Mouse (Mus musculus): ENCODE data around the gene Thada. TPM values are rescaled to one million over a fixed set of nuclear protein-coding genes. Genes with fewer than 3 reads are reported as not detected.
"Not testable (repeated sequence)": the region's sequence is repeated elsewhere in the genome, so short reads cannot be mapped to it uniquely, and the experiment has no call there.

The Thada gene
- polyA plus RNA-seq, 1 experiment from 2014 or later: 12.5 TPM

- Histone ChIP-seq H3K36me3 (peaks cover 16% of the 10 kb centered on the region), H3K9me3 (replicated peaks) (no peaks in the 10 kb centered on the region), H3K27ac (no peak overlapping the region), H3K4me1 (peaks cover 39% of the 10 kb centered on the region), H3K4me3 (no peak overlapping the region), H3K27me3 (ENCODE audit: low read depth, poor library complexity, severe bottlenecking) (no peaks in the 10 kb centered on the region)
- 59% methylated on average over 4 of the region's 4 CpGs for WGBS
- DNase-seq (ENCODE audit: low spot score): no peak
Observed at GRCm38 (mm10) chr17:84195003-84195395, 271.0 kb downstream of the Thada start.

DNA sequence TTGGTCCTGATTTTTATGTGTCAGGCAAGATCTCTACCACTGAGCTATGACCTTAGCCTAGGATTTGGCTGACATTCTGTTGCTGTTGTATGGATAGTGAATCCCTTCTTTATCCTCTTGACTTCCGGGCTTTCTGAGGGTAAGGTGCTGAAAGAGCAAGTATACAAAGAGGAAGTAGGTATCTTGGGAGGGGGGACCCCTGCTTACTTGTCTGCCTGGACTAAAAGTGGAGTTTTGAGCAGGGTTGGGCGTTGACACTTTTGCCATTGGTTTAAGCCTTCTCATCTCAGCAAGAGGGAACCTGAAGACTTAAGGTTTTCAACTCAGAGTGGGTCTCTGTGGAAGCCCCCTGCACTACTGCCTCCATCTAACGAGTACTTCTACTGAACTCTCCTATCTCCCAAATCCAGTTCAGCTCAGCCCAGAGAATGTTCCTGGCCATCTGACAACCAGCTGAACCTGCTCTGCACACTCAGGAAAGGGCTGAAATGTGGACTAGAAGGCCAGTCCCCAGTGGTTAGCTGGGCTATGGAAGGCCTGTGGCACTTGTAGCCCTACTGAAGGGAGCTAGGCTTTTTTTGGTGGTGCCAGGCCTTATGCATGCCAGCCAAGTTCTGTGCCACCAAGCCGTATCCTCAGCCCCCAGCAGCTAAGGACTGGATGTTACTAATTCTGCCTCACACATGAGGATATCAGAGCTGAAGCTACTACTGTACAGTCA, 271.6 kb downstream of the Thada start:
- 92% methylated on average over 4 of the region's 4 CpGs for WGBS
- Histone ChIP-seq H3K27ac (no peak overlapping the region), H3K9me3 (replicated peaks) (no peaks in the 10 kb centered on the region), H3K27me3 (ENCODE audit: low read depth, poor library complexity, severe bottlenecking) (no peaks in the 10 kb centered on the region), H3K4me1 (peaks cover 43% of the 10 kb centered on the region), H3K36me3 (peaks cover 10% of the 10 kb centered on the region), H3K4me3 (no peak overlapping the region)
- no peak for DNase-seq (ENCODE audit: low spot score)

GRCm38 (mm10) chr17:84193411-84193810, 272.6 kb downstream of the Thada start:
- H3K4me1 ChIP-seq: peaks cover 52% of the 10 kb centered on the region
- peaks cover 10% of the 10 kb centered on the region for H3K36me3 ChIP-seq
- H3K4me3 ChIP-seq: no peak overlapping the region
- H3K27me3 ChIP-seq (ENCODE audit: low read depth, poor library complexity, severe bottlenecking): no peaks in the 10 kb centered on the region
- no peak overlapping the region for H3K27ac ChIP-seq
- no peak for DNase-seq (ENCODE audit: low spot score)
- WGBS: 95% methylated on average over 9 of the region's 9 CpGs
- no peaks in the 10 kb centered on the region for H3K9me3 ChIP-seq (replicated peaks)

DNA sequence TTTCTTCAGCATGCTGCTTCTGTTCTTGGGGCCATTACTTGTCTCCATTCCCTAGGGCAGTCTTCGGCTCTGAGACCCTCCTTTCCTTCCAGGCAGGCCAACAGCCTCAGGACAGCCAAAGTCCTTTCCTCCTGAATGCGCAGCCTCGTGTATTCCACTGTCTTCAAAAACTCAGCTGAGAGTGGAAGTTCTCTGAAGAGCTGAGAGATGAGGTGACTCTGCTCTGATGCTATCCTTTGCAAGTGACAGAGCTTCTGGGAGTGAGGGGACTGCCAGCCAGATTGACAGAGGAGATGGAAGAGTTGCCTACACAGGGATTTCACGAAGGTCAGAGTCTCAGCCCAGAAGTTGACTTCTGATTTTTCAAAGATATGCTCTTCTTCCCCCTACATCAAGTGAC, 274.1 kb downstream of the Thada start:
- Histone ChIP-seq H3K27ac (no peak overlapping the region), H3K4me3 (no peak overlapping the region), H3K27me3 (ENCODE audit: low read depth, poor library complexity, severe bottlenecking) (no peaks in the 10 kb centered on the region), H3K36me3 (peaks cover 10% of the 10 kb centered on the region), H3K4me1 (peaks cover 46% of the 10 kb centered on the region), H3K9me3 (replicated peaks) (no peaks in the 10 kb centered on the region)
- WGBS: 87% methylated on average over 4 of the region's 4 CpGs
- DNase-seq (ENCODE audit: low spot score): no peak

- Histone ChIP-seq H3K36me3 (peaks cover 21% of the 10 kb centered on the region), H3K4me3 (no peak overlapping the region), H3K4me1 (peaks cover 44% of the 10 kb centered on the region), H3K27ac (no peak overlapping the region), H3K27me3 (ENCODE audit: low read depth, poor library complexity, severe bottlenecking) (no peaks in the 10 kb centered on the region), H3K9me3 (replicated peaks) (no peaks in the 10 kb centered on the region)
- 33% methylated on average over 8 of the region's 8 CpGs for whole genome bisulfite sequencing
- DNase-seq (ENCODE audit: low spot score): peak; percentile 93
Observed at GRCm38 (mm10) chr17:84190885-84191284, 275.1 kb downstream of the Thada start.

DNA sequence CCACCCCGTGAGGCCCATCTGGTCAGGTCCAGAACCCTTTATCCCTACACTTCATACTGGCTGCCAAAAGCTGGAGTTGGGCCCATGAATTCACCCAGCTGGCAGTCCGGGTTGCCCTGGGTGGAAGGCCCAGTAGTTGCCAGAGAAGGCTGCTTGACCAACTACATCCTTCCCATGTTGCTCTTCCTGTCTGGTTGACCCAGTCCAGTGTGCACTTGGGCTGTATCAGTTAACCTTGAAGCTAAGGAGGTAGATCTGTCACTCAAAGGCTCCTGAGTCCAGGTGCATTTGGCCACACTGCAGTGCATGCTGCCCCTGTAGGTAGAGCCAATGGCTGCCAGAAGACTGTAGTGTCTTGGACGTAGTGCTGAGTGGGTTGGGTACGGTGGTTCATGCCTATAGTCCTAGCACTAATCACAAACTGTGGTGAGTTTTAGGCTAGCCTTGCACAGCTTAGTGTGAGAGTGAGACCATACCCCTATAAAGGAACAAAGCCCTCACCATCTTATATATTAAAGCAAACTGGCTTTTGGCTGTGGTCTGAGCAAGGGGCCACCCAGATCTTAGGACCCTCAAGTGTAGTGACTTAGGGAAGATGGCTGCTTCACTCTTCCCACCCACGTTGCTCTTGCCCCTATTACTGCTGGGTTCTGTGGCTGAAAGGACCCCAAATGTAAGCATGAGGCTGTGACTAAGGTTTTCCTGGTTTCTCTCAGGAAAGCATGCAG, 276.7 kb downstream of the Thada start:
- DNase-seq (ENCODE audit: low spot score): no peak
- Histone ChIP-seq H3K4me1 (peaks cover 36% of the 10 kb centered on the region), H3K27me3 (ENCODE audit: low read depth, poor library complexity, severe bottlenecking) (no peaks in the 10 kb centered on the region), H3K27ac (peak overlapping the region; percentile 97), H3K4me3 (peak overlapping the region; percentile 63), H3K9me3 (replicated peaks) (no peaks in the 10 kb centered on the region), H3K36me3 (peaks cover 33% of the 10 kb centered on the region)
- WGBS: 76% methylated on average over 5 of the region's 5 CpGs

DNA sequence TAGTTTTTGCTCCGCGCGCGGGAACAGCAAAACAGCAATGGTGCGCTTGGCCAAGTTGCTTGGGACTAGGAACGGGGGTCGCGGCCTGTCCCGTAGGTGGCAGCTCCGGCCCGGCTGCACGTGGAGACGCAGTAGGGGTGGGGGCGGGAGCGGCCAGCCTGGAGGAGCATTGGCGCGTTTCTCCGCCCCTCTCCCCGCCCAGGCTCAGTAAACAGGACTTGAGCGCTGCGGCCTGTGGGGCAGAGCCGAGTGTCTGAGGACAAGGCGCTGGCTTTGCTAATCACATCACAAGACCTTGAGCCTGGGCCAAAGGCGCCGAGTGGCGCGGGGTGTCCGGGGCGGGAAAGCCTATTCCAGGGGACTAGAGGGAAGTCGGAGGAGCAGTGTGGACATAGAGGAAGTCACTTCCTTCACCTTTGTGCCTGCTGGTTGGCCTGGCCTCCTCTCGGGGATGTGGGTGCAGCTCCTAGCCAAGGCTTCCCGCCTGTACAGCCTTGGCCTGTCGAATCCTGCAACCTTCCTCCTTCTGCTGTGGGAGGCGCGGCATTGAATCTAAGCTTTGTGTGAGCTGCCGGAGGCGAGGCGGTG, 277.5 kb downstream of the Thada start:
- H3K27ac ChIP-seq: peak overlapping the region; percentile 97
- DNase-seq (ENCODE audit: low spot score): peak; percentile 89
- 2% methylated on average over 38 of the region's 38 CpGs for WGBS
- H3K36me3 ChIP-seq: peaks cover 35% of the 10 kb centered on the region
- H3K27me3 ChIP-seq (ENCODE audit: low read depth, poor library complexity, severe bottlenecking): no peaks in the 10 kb centered on the region
- H3K9me3 ChIP-seq (replicated peaks): no peaks in the 10 kb centered on the region
- peak overlapping the region; percentile 63 for H3K4me3 ChIP-seq
- H3K4me1 ChIP-seq: peaks cover 39% of the 10 kb centered on the region

DNA sequence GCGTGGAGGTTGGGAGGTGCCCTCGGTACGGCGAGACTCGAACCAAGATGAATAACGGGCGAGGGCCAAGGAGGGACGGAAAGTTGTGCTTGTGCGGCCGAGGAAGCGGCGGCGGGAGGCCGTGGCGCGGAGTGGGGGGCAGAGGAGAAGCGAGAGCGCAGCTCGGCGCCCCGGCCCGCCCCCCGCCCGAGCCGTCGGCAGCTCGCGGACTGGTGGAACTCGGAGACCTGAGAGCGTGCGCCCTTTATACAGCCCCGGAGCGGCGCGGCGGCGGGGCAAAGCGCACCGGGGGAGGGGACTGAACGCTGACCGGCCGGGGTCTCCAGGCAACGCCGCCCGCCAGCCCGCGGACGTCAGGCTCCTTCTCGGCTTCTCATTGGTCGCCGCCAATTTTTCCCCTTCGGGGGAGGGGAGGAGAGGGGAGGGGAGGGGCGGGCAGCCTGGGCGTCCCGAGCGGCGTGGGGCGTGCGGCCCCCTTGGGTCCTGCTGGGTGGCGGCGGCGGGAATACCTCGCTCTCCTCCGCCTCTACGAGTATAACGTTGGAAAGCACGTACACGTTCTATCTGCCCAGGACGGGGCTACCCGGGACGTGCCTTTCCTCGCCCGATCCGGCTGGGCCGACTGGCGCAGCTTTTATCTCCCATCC, 278.2 kb downstream of the Thada start, which contains the start of gene Zfp36l2:
Gene Zfp36l2 (minus strand): TSS at position 221 of the 647 bp plus-strand sequence.
- 1% methylated on average over 68 of the region's 76 CpGs for WGBS
- peaks cover 36% of the 10 kb centered on the region for H3K36me3 ChIP-seq
- H3K9me3 ChIP-seq (replicated peaks): no peaks in the 10 kb centered on the region
- no peaks in the 10 kb centered on the region for H3K27me3 ChIP-seq (ENCODE audit: low read depth, poor library complexity, severe bottlenecking)
- peak; percentile 97 for DNase-seq (ENCODE audit: low spot score)
- H3K27ac ChIP-seq: peak within 1 kb of the TSS; percentile 97
- peak within 1 kb of the TSS; percentile 64 for H3K4me3 ChIP-seq
- peaks cover 45% of the 10 kb centered on the region for H3K4me1 ChIP-seq

DNA sequence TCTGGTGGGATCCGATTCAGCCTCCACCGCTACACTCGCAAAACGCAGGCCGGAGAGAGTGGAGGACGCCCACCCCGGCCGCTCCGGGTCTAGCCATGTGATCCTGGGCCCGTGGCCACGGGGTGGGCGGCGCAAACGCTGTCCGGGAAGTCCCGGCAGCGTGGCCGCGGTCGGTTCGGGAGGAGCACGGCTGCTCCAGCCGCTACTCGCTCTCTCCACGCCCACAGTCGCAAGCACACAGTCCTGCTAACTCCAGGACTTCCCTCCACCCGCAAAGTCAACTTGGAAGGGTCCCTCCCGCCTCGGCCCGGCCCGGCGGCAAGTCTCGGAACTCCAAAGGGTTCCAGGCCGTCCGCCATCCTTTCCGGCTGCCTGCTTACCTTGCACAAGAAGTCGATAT, 278.7 kb downstream of the Thada start:
- H3K4me1 ChIP-seq: peaks cover 51% of the 10 kb centered on the region
- H3K27me3 ChIP-seq (ENCODE audit: low read depth, poor library complexity, severe bottlenecking); DNase-seq (ENCODE audit: low spot score); H3K9me3 ChIP-seq (replicated peaks): not testable (repeated sequence)
- H3K4me3 ChIP-seq: peak overlapping the region; percentile 64
- peaks cover 33% of the 10 kb centered on the region for H3K36me3 ChIP-seq
- H3K27ac ChIP-seq: peak overlapping the region; percentile 97
- WGBS: 0% methylated on average over 11 of the region's 37 CpGs

GRCm38 (mm10) chr17:84186451-84187202, 279.4 kb downstream of the Thada start:
- peak overlapping the region; percentile 64 for H3K4me3 ChIP-seq
- H3K27ac ChIP-seq: peak overlapping the region; percentile 93
- under 1% methylated on average over 80 of the region's 80 CpGs for WGBS
- no peaks in the 10 kb centered on the region for H3K27me3 ChIP-seq (ENCODE audit: low read depth, poor library complexity, severe bottlenecking)
- H3K9me3 ChIP-seq (replicated peaks): no peaks in the 10 kb centered on the region
- H3K36me3 ChIP-seq: peaks cover 27% of the 10 kb centered on the region
- peaks cover 54% of the 10 kb centered on the region for H3K4me1 ChIP-seq
- peak; percentile 77 for DNase-seq (ENCODE audit: low spot score)

GRCm38 (mm10) chr17:84185581-84186450, 280.2 kb downstream of the Thada start:
- no peaks in the 10 kb centered on the region for H3K27me3 ChIP-seq (ENCODE audit: low read depth, poor library complexity, severe bottlenecking)
- no peaks in the 10 kb centered on the region for H3K9me3 ChIP-seq (replicated peaks)
- WGBS: under 1% methylated on average over 105 of the region's 108 CpGs
- peaks cover 26% of the 10 kb centered on the region for H3K36me3 ChIP-seq
- H3K4me1 ChIP-seq: peaks cover 60% of the 10 kb centered on the region
- peak overlapping the region; percentile 93 for H3K27ac ChIP-seq
- peak; percentile 80 for DNase-seq (ENCODE audit: low spot score)
- peak overlapping the region; percentile 64 for H3K4me3 ChIP-seq
